ENCODE assay signal across 8 mouse cellular contexts in the genomic region with DNA sequence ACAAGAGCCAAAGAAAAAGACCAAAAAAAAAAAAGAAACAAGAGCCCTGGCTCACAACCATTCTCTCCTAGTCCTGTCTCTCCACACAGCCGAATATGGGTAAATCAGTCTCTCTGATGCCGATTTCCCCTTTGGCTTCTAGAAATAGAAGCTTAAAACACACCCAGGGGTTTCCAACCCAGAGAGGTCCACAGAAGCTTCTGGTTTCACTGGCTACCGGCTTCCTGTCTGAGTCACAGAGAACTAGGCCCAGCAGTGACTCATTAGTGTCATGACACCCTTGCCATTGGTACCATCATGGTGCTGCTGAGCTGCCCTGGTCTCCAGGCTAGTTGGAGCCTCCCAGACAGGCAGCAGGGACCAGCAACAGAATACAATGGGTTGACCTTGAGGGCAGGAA. TPM values are rescaled to one million over a fixed set of nuclear protein-coding genes. Genes with fewer than 3 reads are reported as not detected.
DNase-seq lines count a peak whose midpoint lies in the region; ATAC-seq lines count a peak whose summit lies in the region.

No protein-coding gene starts in this region.

- no peak for DNase-seq in kidney, postnatal 10 days
- DNase-seq in T-cell, adult 2 months (ENCODE audit: low spot score), result peak; percentile 45
- DNase-seq in liver, result peak; percentile 36
- peak; percentile 80 to 84 for DNase-seq in natural killer cell, adult 2 months (ENCODE audit: low spot score in 2 of 2)
- no peak for DNase-seq in embryo, embryonic 9.5 days (ENCODE audit: extremely low spot score)
- no peak for DNase-seq in gastrocnemius, postnatal 10 days
- no peak for DNase-seq in layer of hippocampus, adult 11-12 months (ENCODE audit: low spot score)

- H3K4me3 ChIP-seq in kidney, embryonic 14.5 days (ENCODE audit: low read length), result no peak overlapping the region

- H3K9me3 ChIP-seq in kidney, embryonic 14.5 days (ENCODE audit: control insufficient read depth, low read length), result peaks cover 4% of the 10 kb centered on the region

- no peaks in the 10 kb centered on the region for H3K27me3 ChIP-seq in kidney, embryonic 14.5 days (ENCODE audit: control insufficient read depth, insufficient read depth, low read length)

- no peaks in the 10 kb centered on the region for H3K36me3 ChIP-seq in kidney, embryonic 14.5 days (ENCODE audit: control insufficient read depth, insufficient read depth, low read length)

- H3K27ac ChIP-seq in kidney, embryonic 14.5 days (ENCODE audit: low read depth, low read length), result 0 out of 2 replicates have a peak overlapping the region, but pooled peaks have one; percentile 48

- H3K4me1 ChIP-seq in kidney, embryonic 14.5 days (ENCODE audit: control insufficient read depth, insufficient read depth, low read length), result no peaks in the 10 kb centered on the region

- 71% methylated on average over 3 of the region's 3 CpGs for WGBS in kidney, embryonic 14.5 days

- H3K4me2 ChIP-seq in kidney, embryonic 14.5 days (replicated peaks; ENCODE audit: low read depth, low read length), result no peak overlapping the region

- H3K9ac ChIP-seq in kidney, embryonic 14.5 days (ENCODE audit: low read depth, low read length), result no peak overlapping the region

- ATAC-seq in kidney, embryonic 14.5 days (ENCODE audit: low FRiP score, low TSS enrichment), result no peak

RNA-seq across cellular contexts. Expression of gene Wdr26, which starts 35.4 kb away (rescaled TPM):
- 54.5 and 55.9 TPM in 2 replicates for polyA plus RNA-seq in kidney, embryonic 14.5 days (2014; fragmentation: Nextera tagmentation; extraction: Ambion mirVana)
- total RNA-seq in gastrocnemius, postnatal 10 days (2021), result 100 to 1,000 TPM; 105 to 116 TPM

Comparison
In these comparisons a context has a peak if more than half of its experiments do, and no peak if none do; other contexts are left out.
1. DNase-seq: peak in T-cell, adult 2 months (single experiment), liver (single experiment) and natural killer cell, adult 2 months (2 of 2); none in kidney, postnatal 10 days (single experiment), embryo, embryonic 9.5 days (single experiment), gastrocnemius, postnatal 10 days (single experiment) and layer of hippocampus, adult 11-12 months (single experiment).